Mouse (Mus musculus) ES-E14 (cell line): ENCODE measurements at regions not wholly inside any gene's neighbourhood (a gene's known extent, or its start where the extent isn't known, plus 50 kb on each side); places are given as distances from the start of the nearest gene placed in this dataset.

Experiments
- DNase-seq: peaks from one replicate; pipeline ENCODE4 v3.0.0-alpha.2; 2013; ENCODE audit warnings: low read depth, low spot score
- H3K27ac ChIP-seq: 2 replicates; pipeline ENCODE4 v1.5.1; 2012; ENCODE audit warnings: low read depth, mild to moderate bottlenecking, low read length, moderate library complexity, mixed read lengths; ENCODE audit not compliant: poor library complexity, insufficient read depth, severe bottlenecking
- H3K36me3 ChIP-seq: 2 replicates; pipeline ENCODE4 v1.6.1; 2012; ENCODE audit warnings: mild to moderate bottlenecking, low read length, moderate library complexity, mixed read lengths; ENCODE audit not compliant: control insufficient read depth, poor library complexity, insufficient read depth, severe bottlenecking
- H3K4me1 ChIP-seq, 2 experiments: fragments of 150-350 bp in 1 of 2; sonication (generic) in 1 of 2; 2 replicates each; pipeline ENCODE4 v1.6.1; 2012; ENCODE audit warnings: low read length in 2 of 2, mild to moderate bottlenecking in 1 of 2, mixed read lengths in 1 of 2; ENCODE audit not compliant: control insufficient read depth in 2 of 2, insufficient read depth in 2 of 2, poor library complexity in 1 of 2
- H3K4me3 ChIP-seq, 2 experiments: fragments of 150-350 bp in 1 of 2; sonication (generic) in 1 of 2; 2 replicates each; pipeline ENCODE4 v1.5.1; 2012; ENCODE audit warnings: low read length in 2 of 2, low read depth in 1 of 2, mild to moderate bottlenecking in 1 of 2, mixed read lengths in 1 of 2; ENCODE audit not compliant: insufficient read depth in 1 of 2, poor library complexity in 1 of 2, severe bottlenecking in 1 of 2
- H3K9ac ChIP-seq: 2 replicates; pipeline ENCODE4 v1.6.1; 2012; ENCODE audit warnings: low read depth, mild to moderate bottlenecking, low read length, mixed read lengths; ENCODE audit not compliant: poor library complexity, insufficient read depth, severe bottlenecking
- H3K9me3 ChIP-seq: fragments of 150-350 bp; sonication (generic); 2 replicates; pipeline ENCODE4 v1.6.1; 2012; ENCODE audit warnings: low read depth, mild to moderate bottlenecking, low read length; ENCODE audit not compliant: control insufficient read depth, insufficient read depth
- CHD2 ChIP-seq: IDR thresholded peaks from 2 replicates; pipeline ENCODE4 v1.6.1; 2014; ENCODE audit warnings: mild to moderate bottlenecking, low read depth, low read length, inconsistent platforms
- HCFC1 ChIP-seq: IDR thresholded peaks from 2 replicates; pipeline ENCODE4 v1.6.1; 2012; ENCODE audit warnings: low read length, inconsistent platforms, borderline replicate concordance; ENCODE audit not compliant: insufficient read depth
- MAFK ChIP-seq: IDR thresholded peaks from 2 replicates; pipeline ENCODE4 v1.6.1; 2014; ENCODE audit warnings: mild to moderate bottlenecking, low read depth, low read length, inconsistent platforms; ENCODE audit not compliant: insufficient read depth
- ZC3H11A ChIP-seq: IDR thresholded peaks from 2 replicates; pipeline ENCODE4 v1.6.1; 2012; ENCODE audit warnings: low read depth, mild to moderate bottlenecking, inconsistent platforms, low read length, borderline replicate concordance
- ZNF384 ChIP-seq: IDR thresholded peaks from 2 replicates; pipeline ENCODE4 v1.6.1; 2012; ENCODE audit warnings: low read depth, low read length, inconsistent platforms
- in situ Hi-C, 2 experiments: fragments of 600-800 bp; cut with MboI; formaldehyde crosslinking; loops; one replicate each; pipeline ENCODE4 v1.15.1; 2025; ENCODE audit warnings: low sequenced_read_pairs in 2 of 2, inconsistent platforms in 1 of 2; ENCODE audit not compliant: unreplicated experiment in 2 of 2

DNA sequence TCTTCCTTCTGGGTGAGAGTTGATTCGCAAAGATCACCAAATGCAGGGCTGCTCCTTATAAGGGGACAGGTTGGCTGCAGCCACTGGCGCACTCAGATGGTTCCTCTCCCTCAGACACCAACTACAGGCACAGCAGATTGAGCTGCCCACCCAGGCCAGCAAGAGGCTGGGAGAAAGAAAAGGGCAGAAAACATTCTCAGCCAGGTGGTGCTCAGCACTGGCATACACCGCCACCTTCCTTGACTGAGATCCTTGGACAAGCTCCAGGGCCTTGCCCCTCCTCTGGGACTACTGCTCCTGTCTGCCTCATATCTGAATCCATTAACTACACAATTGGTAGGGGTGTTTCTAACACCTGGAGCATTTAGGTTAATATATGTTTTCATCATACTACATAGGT, 110.4 kb upstream of the Pou3f3 start:
- no peak for DNase-seq
- Histone ChIP-seq H3K9ac (no peak overlapping the region), H3K9me3 (no peaks in the 10 kb centered on the region), H3K4me3 (no peak overlapping the region), H3K4me1 (no peaks in the 10 kb centered on the region), H3K36me3 (no peaks in the 10 kb centered on the region), H3K27ac (no peak overlapping the region)
- TF ChIP-seq ZNF384 (no peak), MAFK (no peak), HCFC1 (no peak), CHD2 (no peak), ZC3H11A (no peak)
- in situ Hi-C loops, result no loop called here

DNA sequence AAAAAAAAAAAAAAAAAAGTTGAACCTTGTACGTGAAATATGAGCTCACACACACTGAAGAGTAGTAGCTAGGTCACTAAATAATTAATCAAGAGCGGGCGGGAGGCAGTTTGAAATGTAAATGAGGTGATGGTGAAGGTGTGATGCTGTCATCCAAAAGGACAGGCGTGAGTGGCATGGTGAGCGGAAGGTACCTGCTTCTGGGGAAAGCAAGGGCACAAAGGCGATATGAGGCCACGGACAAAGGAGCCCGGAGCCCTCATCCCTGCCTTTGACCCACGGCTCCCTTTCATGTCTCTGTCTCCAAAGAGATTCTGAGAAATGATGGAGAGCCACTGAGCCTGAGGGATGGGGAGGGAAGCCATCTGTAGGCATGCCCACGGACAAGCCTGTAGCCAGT, 107.1 kb upstream of the Pou3f3 start:
- no peaks in the 10 kb centered on the region for H3K36me3 ChIP-seq
- H3K4me3 ChIP-seq, result no peak overlapping the region
- H3K4me1 ChIP-seq, result no peaks in the 10 kb centered on the region
- no peak overlapping the region for H3K9ac ChIP-seq
- in situ Hi-C loops, result no loop called here
- DNase-seq, result no peak
- no peaks in the 10 kb centered on the region for H3K9me3 ChIP-seq
- H3K27ac ChIP-seq, result no peak overlapping the region; the same call in 1 of the 2 replicates
- TF ChIP-seq ZNF384, result no peak
- no peak for TF ChIP-seq CHD2
- TF ChIP-seq HCFC1, result no peak
- no peak for TF ChIP-seq ZC3H11A
- TF ChIP-seq MAFK, result no peak

DNA sequence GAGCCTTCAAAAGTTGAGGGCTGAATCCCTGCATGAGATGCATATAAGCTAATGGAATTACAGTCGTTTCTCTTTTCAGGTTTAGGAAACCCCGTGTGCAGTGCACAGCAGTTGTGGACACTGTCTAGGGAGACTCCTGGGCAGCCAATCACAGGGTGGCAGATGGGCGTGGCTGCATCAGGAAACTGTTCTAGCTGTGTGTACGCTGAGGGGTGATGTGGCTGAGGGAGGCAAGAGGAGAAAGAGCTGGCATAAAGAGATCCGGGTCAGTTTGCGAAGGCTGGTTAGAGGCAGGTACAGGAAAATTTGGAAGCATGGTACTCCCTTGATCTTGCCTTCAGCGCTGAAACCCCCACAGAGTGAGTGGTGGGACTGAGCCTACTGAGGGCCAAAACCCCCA, 106.1 kb upstream of the Pou3f3 start:
- Histone ChIP-seq H3K36me3 (no peaks in the 10 kb centered on the region), H3K4me3 (no peak overlapping the region), H3K9ac (no peak overlapping the region), H3K9me3 (no peaks in the 10 kb centered on the region), H3K4me1 (no peaks in the 10 kb centered on the region), H3K27ac (no peak overlapping the region)
- in situ Hi-C loops, result no loop called here
- DNase-seq, result no peak
- TF ChIP-seq ZNF384 (no peak), CHD2 (no peak), HCFC1 (no peak), MAFK (no peak), ZC3H11A (no peak)

DNA sequence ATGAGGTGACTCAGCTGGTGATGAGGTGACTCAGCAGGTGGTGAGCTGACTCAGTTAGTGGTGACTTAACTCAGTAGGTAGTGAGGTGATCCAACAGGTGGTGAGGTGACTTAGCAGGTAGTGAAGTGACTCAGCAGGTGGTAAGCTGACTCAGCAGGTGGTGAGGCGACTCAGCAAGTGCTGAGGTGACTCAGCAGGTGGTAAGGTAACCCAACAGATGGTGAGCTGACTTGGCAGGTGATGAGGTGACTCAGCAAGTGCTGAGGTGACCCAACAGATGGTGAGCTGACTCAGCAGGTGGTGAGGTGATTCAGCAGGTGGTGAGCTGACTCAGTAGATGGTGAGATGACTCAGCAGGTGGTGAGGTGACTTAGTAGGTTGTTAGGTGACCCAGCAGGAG, 103.7 kb upstream of the Pou3f3 start:
- no peaks in the 10 kb centered on the region for H3K36me3 ChIP-seq
- no peak overlapping the region for H3K4me3 ChIP-seq
- TF ChIP-seq MAFK (peak; percentile 84; the same call in 1 of the 2 replicates), CHD2 (no peak)
- H3K4me1 ChIP-seq, result no peaks in the 10 kb centered on the region
- no peaks in the 10 kb centered on the region for H3K9me3 ChIP-seq
- no peak overlapping the region for H3K9ac ChIP-seq
- no peak for DNase-seq
- in situ Hi-C loops, result no loop called here
- no peak overlapping the region for H3K27ac ChIP-seq

DNA sequence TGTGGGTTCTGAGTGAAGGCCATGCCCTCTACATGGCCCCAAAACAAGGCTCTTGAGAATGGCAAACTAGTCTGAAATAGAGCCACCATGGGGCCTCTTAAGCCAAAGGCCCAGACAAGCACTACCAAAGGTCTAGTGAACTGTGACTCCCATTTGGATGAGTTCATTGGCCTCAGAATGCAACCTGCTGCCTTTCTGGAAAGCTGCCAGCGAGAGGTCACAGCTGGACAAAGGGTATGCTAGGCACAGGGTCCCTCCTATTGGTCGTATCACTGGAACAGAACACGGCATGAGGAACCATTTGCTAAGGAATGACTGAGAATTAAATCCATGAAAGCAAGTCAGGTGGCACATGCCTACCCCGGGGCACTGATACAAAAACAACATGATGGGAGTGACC, 98.5 kb upstream of the Pou3f3 start:
- TF ChIP-seq HCFC1 (no peak), ZC3H11A (no peak), ZNF384 (no peak), MAFK (no peak), CHD2 (no peak)
- no peak overlapping the region for H3K4me3 ChIP-seq
- in situ Hi-C loops, result no loop called here

More for the DNA sequence above, 98.5 kb upstream of the Pou3f3 start:
- H3K36me3 ChIP-seq, result no peaks in the 10 kb centered on the region
- H3K9ac ChIP-seq, result no peak overlapping the region
- H3K4me1 ChIP-seq, result no peaks in the 10 kb centered on the region
- no peak overlapping the region for H3K27ac ChIP-seq
- H3K9me3 ChIP-seq, result no peaks in the 10 kb centered on the region
- no peak for DNase-seq
